Mouse (Mus musculus): Measurements from ENCODE around the gene Trim34b.

DNA sequence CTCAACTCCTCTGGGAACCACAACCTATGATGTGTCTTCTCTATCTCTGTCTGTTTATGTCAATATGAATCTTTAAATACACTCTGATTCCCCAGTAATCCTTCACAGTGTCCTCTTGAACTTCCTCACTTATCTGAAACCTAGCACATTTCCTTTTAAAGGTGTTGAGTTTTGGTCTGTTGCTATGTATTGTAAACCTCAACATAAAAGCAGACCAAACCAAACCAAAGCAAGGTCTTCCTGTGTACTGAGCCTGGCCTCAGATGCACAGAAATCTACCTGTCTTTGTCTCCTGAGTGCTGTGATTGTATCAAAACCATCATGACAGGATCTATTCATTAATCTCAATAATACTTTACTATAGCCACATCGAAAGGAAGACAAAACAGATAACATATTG is 38.6 kb upstream of the Trim34b start:
- TF ChIP-seq POLR2A (IDR thresholded peaks at IDR 0.05; ENCODE audit: insufficient read length, low read depth) (no peak), CEBPB (IDR thresholded peaks at IDR 0.05; ENCODE audit: insufficient read depth, poor library complexity, severe bottlenecking) (no peak), MYOD1 (IDR thresholded peaks at IDR 0.05; ENCODE audit: control insufficient read depth in 1 of 3, insufficient read length in 2 of 3, low read depth in 2 of 3) (no peak), MAX (IDR thresholded peaks at IDR 0.05; ENCODE audit: low read depth) (no peak), TCF12 (IDR thresholded peaks at IDR 0.05; ENCODE audit: insufficient read depth, poor library complexity, severe bottlenecking) (no peak), MYOG (IDR thresholded peaks at IDR 0.05; ENCODE audit: control insufficient read depth in 1 of 3, insufficient read depth in 1 of 3, insufficient read length in 2 of 3, low read depth in 2 of 3) (no peak), USF1 (IDR thresholded peaks at IDR 0.05; ENCODE audit: low read depth) (no peak)
